Mouse (Mus musculus): ENCODE results near the gene Ect2l.

Gene Ect2l

GRCm38 (mm10) chr10:18210726-18211125 is at the start of gene Ect2l:
Ect2l (minus strand) TSS chr10:18210890.
- peak; percentile 65 for DNase-seq (ENCODE audit: low read depth)

DNA sequence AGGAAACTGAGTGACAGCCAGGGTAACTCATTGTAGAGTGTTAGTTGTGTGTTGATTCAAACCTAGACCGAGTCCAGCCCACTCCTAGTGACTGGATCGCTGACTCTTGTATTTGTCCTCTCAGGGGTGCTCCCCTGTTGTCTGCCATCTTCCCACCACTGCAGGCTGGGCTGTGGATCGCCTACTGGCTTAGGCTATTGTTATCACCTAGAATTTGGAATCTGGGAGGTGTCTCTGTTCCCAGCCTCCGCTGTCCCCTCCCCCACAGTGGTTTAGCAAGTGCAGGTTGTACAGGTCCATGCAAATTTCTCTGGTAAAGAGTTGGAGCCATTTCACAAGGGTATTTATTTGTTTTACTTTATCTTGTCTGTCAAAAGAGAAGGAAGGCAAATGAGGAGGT is 40.7 kb upstream of the Ect2l start:
- DNase-seq (ENCODE audit: low read depth), result no peak

DNA sequence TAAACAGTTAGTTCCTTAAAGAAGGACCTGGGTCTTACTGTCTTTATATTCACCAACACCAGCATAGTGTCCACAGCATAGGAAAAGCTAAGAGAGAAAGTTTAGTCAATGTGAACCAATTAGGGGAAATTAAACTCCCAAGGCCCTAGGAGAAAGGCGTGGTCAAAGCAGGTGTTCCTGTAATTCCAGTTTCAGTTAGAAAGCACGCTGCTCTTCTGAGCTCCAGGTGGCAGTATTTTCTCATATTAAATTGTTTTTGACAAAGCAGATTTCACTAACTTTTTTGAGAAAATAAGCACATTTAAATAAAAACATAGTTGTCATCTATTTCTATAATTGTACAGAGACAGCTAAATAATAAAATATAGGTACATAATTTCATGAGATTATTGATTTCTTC is 32.9 kb upstream of the Ect2l start:
- peak; percentile 8 for DNase-seq (ENCODE audit: low read depth)

GRCm38 (mm10) chr10:18237191-18237590 is 26.5 kb upstream of the Ect2l start:
- no peak for DNase-seq (ENCODE audit: low read depth)

DNA sequence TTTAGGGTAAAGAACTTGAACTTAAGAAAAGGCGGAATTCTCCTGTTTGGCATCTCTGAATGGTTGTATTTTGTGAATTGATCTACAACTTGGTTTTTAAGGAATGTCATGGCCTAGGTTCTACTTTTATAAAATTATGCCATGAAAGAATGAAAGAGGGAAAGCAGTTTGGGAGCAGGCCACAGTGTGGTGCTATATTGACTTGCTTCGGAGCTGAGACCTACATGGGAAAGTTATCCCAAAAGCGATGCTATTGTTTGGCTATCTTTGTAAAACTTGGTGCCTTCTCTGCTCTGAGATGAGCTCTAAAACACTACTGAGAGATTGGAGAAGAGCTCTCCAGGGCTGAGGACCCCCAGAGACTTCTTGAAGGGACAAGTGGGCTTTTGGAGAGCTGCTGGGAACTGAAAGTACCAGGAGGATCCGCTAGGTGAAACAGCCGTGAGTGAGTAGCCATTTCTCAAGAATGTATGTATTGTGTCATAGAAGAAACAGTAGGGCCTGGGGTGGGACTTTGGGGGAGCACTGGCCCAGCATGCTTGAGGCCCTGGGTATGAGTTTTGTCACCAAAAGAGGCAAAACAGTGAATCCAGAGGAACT is 25.7 kb upstream of the Ect2l start:
- DNase-seq (ENCODE audit: low read depth), result peak; percentile 19

DNA sequence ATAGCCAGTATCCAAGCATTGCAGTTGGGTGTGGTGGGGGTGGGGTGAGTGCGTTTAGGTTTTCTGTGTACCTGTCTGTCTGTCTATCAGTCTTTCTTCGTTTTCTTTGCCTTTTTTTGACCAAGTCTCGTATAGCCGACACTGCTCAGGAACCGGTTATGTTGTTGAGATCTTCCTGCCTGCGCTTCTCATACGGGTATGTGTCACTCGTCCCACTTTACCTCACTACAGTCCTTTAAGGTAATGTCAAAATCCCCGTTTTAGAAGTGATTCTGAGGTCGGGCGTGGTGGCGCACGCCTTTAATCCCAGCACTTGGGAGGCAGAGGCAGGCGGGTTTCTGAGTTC is 24.7 kb upstream of the Ect2l start:
- DNase-seq (ENCODE audit: low read depth), result no peak

GRCm38 (mm10) chr10:18234560-18235401 is 24.1 kb upstream of the Ect2l start, which contains the start of gene Ccdc28a:
Ccdc28a (minus strand) TSS chr10:18234998.
- peak; percentile 98 for DNase-seq (ENCODE audit: low read depth)

- DNase-seq (ENCODE audit: low read depth), result peak; percentile 57
These were observed 23.2 kb upstream of the Ect2l start for GRCm38 (mm10) chr10:18233891-18234290.

DNA sequence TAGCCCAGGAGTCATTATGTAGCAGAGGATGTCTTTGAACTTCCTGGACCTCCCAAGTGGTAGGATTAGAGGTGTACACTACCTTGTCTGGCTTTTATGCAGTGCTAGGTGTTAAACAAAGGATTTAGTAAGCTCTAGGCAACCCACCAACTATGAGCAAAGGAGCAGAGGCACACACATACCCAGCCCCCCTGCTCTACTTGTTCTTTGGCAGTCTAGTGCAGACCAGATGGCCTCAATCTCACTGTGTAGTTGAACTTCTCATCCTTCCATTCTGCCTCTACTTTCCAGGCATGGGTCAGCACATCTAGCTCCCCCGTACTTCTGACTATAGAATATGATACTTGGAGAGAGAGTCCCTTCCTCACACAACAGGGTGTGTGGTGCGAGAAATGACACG is 13.7 kb upstream of the Ect2l start:
- DNase-seq (ENCODE audit: low read depth), result no peak

DNA sequence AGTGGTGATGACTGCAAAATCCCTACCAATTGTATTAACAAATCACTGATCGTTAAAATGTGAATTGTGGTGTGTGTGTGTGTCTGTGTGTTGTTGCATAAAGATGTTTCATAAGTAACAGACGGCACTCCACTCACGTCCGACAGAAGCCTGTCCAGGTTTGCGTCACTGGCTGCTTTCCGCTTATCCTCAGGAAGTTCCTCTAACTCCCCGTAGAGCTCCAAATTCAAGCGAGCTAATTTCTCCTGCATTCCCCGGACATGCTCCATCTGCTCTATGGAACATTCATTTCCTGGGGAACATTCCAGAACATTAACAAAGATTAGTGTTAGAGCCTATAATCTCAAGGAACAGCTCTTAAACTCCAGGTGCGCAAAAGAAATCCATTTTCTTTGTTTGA is 8.7 kb upstream of the Ect2l start:
- no peak for DNase-seq (ENCODE audit: low read depth)

DNA sequence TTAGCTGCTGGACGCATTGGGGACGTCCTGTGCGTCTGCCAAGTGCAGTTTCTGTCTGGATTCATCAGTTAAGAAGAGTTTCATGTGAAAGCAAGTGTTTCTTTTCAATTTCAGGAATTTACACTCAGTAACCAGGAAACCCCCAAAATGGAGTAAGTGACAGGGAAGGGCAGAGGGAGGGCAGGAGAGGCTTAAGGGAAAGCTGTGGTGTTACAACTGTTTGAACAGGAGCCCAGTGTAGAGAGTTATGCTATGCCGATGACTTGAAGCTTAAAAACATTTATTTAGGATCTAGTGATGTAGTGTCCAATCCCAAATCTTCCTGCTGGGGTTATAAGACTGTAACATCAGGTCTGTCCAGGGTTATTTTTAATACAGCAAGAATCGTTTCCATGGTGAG is 3.4 kb upstream of the Ect2l start:
- no peak for DNase-seq (ENCODE audit: low read depth)

DNA sequence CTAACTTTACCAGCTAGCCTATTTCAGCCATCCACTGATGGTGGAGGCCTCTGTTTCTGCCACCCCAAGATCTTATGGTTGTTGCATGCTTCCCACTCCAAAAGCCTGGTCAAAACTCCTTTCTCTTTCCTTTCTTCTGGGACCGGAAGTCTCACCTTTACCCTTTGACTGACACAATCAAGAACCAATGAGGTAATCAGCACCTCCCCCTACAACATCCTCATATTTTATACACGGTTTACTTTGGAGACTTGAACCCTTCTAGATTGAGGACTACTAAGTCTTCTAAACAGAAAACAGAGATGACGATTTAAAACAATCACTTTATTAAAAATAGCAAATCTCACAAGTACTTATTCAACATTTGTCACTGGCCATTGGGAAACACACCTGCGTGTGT is 2.7 kb upstream of the Ect2l start:
- DNase-seq (ENCODE audit: low read depth), result peak; percentile 41

DNA sequence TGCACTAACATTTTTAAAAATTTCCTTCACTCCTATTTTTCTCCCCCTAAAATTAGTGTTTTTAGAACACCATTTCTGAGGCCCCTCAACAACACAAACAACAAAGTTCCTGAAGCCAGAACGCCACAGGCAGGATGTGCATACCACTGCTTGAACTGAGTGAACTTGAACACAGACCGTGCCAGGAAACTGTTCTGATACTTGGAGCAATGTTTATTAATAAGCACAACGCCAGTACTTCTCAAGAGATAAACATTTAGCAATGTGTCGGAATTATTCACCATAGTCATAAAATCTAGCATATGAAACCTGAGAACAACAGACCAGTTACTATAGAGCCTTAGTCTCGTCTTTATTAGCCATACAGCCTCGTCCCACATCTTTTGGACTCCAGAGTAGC is 571 bp downstream of the Ect2l start:
- DNase-seq (ENCODE audit: low read depth), result no peak

DNA sequence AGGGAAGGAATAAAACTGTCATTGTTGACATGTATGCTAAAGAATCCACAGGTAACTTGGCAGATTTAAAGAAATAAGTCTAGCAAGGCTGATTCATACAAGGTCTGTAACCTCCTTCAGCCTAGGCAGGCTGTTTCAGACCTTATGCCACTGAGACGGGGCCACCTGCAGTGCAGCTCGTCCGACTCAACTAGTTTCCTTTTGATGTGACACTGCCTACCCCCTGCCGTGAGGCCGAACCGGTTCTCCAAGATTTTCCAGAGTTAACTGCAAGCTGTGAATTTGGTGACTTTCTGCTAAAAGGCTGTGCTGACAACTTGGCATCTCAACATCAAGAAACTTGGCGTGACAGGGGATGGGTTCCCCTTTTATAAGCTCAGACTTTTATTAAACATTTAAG is 6.6 kb downstream of the Ect2l start:
- DNase-seq (ENCODE audit: low read depth), result no peak

DNA sequence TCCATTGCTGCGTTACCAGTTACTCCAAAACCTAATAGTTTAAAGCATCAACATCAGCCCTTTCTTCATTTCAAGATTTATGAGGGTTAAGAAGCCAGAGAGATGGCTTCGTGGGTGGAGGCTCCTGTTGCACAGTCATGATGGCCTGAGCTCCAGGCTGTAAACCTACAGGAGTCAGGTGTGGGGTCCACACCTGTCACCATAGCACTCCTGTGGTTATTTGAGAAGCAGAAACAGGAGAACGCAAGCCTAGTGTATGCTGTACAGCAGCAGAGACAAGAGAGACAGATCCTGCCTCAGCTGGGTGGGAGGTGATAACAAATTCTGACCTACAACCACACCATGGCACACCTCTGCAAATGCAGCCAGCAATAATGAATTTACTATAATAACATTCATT is 8.3 kb downstream of the Ect2l start:
- DNase-seq (ENCODE audit: low read depth), result no peak

GRCm38 (mm10) chr10:18200656-18201055 is 10.0 kb downstream of the Ect2l start:
- DNase-seq (ENCODE audit: low read depth), result no peak

DNA sequence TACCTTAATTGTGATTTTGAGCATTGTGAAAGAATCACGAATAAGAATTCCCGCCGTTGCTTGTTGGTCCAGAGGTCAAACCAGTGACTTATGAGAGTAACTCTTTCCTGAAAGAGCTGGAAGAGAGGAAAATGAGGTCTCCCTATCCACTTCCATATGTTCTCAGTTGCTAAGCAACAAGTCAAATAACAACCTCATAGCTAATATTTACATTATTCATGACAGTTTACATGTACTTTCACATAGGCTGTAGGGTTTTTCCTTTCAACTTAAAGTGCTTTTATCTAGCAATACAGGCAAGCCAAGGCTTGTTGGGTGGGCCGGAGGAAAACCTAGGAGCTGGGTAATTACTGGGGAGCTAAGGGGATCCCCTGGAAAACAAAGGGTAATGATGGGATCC is 10.8 kb downstream of the Ect2l start:
- DNase-seq (ENCODE audit: low read depth), result no peak

DNA sequence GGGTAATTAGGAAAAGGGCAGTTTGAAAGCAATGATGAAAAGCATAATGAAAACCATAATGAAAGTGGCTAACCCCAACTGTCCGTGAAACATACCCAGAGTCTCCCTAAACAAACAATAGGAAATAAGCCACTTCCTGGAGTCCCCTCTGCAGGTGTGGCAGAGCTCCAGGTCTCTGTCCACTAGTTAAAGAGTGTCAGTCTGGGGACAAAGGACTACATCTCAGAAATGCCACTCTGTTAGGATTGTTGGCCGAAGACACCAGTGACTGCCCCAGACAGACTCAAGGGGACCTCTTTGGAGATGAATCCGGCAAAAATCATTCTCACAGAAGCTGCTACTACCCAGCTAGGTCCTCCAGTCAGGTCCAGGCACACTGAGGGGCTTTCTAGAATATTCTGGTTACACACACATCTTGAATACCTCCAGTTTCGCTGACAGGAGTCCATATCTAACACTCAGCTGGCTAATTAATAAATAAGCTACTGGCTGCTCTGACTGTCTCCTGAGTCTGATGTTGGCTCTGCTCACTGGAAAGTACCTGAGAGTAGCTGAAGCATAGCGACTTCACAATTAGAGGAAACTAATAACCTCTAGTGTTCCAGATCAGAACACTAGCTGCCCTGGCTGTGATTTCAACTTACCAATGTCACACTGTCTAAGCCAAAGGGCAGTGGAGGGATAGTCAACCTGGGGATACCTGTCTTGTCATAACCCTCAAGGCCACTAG is 12.2 kb downstream of the Ect2l start:
- DNase-seq (ENCODE audit: low read depth), result no peak

DNA sequence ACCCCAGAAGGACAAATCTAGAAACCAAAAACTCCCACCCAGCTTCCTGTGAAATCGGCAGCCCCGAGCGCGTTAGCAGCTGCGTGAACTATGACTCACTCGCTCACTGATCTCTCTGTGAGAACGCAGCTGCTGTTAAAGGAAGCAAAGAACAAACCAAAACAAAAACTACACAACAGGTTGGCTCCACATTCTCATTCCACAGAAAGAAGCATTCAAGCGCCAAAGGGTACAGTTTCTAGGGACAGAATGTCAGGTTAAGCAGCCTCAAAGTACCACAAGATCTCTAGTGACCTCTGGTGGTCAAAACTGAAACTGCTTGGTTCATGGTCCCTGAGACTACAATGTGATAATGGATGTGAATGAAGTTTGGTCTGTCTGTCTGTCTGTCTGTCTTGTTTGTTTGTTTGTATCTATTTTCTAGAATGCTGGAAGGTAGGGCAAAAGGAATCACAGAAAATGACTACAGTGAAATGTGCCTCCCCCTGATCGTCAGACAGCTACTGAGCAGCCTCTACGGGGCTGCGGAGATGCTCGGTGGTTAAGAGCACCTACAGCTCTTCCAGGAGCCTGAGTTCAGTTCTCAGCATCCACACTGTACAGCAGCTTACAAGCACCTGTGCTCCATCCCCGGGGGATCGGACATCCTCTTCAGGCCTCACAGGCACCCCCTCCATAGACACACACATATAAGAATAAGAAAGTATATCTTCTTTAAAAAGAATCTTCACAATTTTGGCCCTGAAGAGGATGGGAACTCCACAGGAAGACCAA is 13.3 kb downstream of the Ect2l start:
- DNase-seq (ENCODE audit: low read depth), result peak; percentile 93

GRCm38 (mm10) chr10:18194737-18195141 is 16.0 kb downstream of the Ect2l start:
- DNase-seq (ENCODE audit: low read depth), result no peak

DNA sequence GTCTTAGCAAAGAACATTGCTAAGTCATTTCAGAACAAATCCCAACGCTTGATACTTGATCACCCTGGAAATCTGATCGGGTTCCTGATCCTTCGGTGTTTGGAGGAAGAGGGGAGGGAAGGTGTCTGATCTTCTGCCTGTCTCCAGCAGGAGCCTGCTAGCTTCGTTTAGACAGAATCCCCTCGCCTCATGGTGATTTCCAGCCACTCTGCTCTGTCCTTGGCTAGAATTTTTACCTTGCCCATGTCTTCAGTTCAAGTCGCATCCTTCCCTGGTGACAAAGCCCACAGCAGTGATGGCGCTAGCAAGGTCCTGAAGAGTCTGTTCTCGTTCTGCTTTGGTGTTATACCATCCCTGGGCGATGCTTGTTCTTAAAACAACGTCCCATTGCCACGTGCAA is 16.5 kb downstream of the Ect2l start:
- DNase-seq (ENCODE audit: low read depth), result no peak

DNA sequence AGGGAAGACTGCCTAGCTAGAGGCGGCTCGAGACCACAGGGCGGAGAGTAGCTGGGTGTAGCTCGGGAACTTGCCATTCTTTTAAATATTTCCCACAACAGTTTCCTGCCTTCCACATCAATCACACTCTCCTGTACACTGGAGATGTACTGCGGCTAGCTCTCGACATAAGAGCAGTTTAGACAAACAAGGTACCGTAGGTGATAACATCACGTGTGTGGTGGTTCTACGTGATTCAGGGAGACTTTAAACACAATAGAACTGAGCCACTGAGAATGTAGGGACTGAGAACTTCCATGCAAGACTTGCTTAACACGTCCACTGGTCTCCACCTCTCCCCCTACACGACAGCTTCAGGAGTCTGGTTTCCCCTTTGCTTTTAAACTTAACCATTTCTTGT is 17.5 kb downstream of the Ect2l start:
- DNase-seq (ENCODE audit: low read depth), result peak; percentile 48

Data from induced T-regulatory cell, adult 2 months (primary cell).